Mouse (Mus musculus) gastrocnemius, adult 18-20 months (tissue): ENCODE data around the gene Lamtor4. TPM values are rescaled to one million over a fixed set of nuclear protein-coding genes. Genes with fewer than 3 reads are reported as not detected.

Source experiments
- DNase-seq: peaks from one replicate; pipeline ENCODE4 v3.0.0; 2021; ENCODE audit warnings: low spot score
- total RNA-seq, 2 experiments: library from RNA; stranded (reverse); gene quantifications; 2 replicates each; pipeline ENCODE4 v1.2.3; 2021

Lamtor4 gene
- total RNA-seq, 2 experiments from 2014 or later = 47.2 to 51.1 TPM

DNA sequence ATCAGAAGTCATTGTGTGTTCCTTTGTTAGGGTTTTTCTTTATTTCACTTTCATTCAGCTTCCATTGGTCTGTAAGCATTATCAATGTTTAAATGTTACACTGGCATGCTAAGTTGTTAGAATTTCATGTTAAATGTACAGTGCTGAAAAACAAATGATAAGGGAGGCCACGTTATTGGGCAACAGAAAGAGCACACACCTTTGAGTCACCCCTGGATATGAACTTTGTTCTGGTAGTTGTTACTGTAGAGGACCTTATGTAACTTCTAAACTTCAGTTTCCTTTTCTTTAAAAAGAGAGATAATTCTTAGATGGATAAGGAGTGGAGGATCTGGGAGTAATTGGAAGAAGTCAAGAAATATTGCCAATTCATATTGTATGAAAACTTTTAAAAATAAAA lies 36.4 kb downstream of the Lamtor4 start:
- no peak for DNase-seq

DNA sequence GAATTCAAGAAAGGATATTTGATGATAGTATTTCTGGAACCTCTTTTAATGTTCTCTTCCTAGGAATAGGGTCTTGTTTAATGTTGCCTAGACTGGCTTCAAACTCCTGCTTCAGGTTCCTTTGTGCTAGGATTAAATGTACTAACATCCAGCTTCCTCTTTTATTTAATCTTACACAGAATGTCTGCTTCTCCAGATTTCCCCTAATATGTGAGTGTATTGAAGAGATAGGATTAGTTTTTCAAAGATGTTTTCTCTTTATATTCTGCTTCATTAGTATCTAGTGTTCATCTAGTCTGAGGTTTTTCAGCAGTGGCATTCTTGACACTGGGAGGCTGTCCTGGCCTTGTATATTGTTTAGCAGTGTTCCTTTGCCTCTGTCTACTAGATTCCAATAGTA lies 38.9 kb downstream of the Lamtor4 start:
- DNase-seq = no peak

DNA sequence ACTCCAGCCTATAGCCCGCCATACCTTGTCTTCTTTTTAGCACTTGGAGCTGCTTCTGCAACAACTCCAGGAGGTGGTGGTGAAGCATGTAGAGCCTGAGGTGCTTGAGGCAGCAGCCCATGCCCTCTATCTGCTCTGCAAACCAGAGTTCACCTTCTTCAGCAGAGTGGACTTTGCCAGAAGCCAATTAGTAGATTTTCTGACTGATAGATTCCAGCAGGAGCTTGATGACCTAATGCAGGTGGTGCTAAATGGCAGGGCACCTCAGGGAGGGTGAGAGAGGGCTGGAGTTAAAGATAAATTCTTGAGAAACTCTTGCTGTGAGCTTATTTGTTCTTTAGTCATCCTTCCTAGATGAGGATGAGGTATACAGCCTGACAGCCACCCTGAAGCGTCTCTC lies 44.3 kb downstream of the Lamtor4 start:
- no peak for DNase-seq

Other genes with a start within 250 kb of the Lamtor4 start
- gene Smok3a, start 234.2 kb upstream of the Lamtor4 start, total RNA-seq = not detected
- gene Smok3b, start 234.1 kb upstream of the Lamtor4 start, total RNA-seq = not detected
- not detected for gene Smok3c, start 202.3 kb upstream of the Lamtor4 start, total RNA-seq
- gene Zkscan1, start 170.4 kb upstream of the Lamtor4 start, total RNA-seq = 10 to 100 TPM; 11.2 to 11.8 TPM
- gene Zscan21, start 138.6 kb upstream of the Lamtor4 start, total RNA-seq = 10 to 100 TPM; 15.0 to 15.4 TPM
- gene Zfp113, start 99.7 kb upstream of the Lamtor4 start, total RNA-seq = 1 to 10 TPM; 4.9 to 5.8 TPM
- gene Cops6, start 94.4 kb upstream of the Lamtor4 start, total RNA-seq = 100 to 1,000 TPM; 105 to 110 TPM
- 1 to 10 TPM; 6.6 to 7.0 TPM for gene Ap4m1, start 83.5 kb upstream of the Lamtor4 start, total RNA-seq
- gene Mcm7, start 83.1 kb upstream of the Lamtor4 start, total RNA-seq = 1 to 10 TPM; 6.5 to 7.8 TPM
- gene Taf6, start 68.0 kb upstream of the Lamtor4 start, total RNA-seq = 10 to 100 TPM; 34.5 to 34.9 TPM
- gene Cnpy4, start 68.0 kb upstream of the Lamtor4 start, total RNA-seq = 1 to 10 TPM; 2.7 to 3.5 TPM
- 1 to 10 TPM; 1.4 TPM for gene Mblac1, start 61.2 kb upstream of the Lamtor4 start, total RNA-seq
- gene Nxpe5, start 29.6 kb upstream of the Lamtor4 start, total RNA-seq = under 1 TPM; 0.09 to 0.31 TPM
- gene BC037034, start 8.6 kb downstream of the Lamtor4 start, total RNA-seq = 1 to 10 TPM; 2.7 to 3.2 TPM
- under 1 TPM in 1 of 2 experiments, not detected in 1; 0.14 TPM for gene Gal3st4, start 17.4 kb downstream of the Lamtor4 start, total RNA-seq
- gene Gm43720, start 24.5 kb downstream of the Lamtor4 start, total RNA-seq = not detected
- not detected for gene Gpc2, start 24.5 kb downstream of the Lamtor4 start, total RNA-seq
- gene Stag3, start 24.8 kb downstream of the Lamtor4 start, total RNA-seq = not detected
- not detected for gene Pvrig, start 86.5 kb downstream of the Lamtor4 start, total RNA-seq
- 1 to 10 TPM; 1.7 to 1.8 TPM for gene Zfp157, start 186.0 kb downstream of the Lamtor4 start, total RNA-seq